Mouse (Mus musculus) layer of hippocampus, postnatal 10 days (tissue): ENCODE measurements around the gene Olfr917. TPM values are rescaled to one million over a fixed set of nuclear protein-coding genes. Genes with fewer than 3 reads are reported as not detected.

ENCODE experiments used
- DNase-seq, 2 experiments: peaks; one replicate each; pipeline ENCODE4 v3.0.0; 2021; ENCODE audit warnings: low spot score in 2 of 2
- long read RNA-seq: library from polyadenylated mRNA; stranded (forward); transcript quantifications from one replicate; pipeline ENCODE4 v2.0.0, GENCODE M21; 2023
- total RNA-seq, 2 experiments: library from RNA; stranded (reverse); gene quantifications; 2 replicates each; pipeline ENCODE4 v1.2.3; 2021

The Olfr917 gene
- total RNA-seq = not detected
- long read RNA-seq = 0 reads

GRCm38 (mm10) chr9:38665742-38666141 lies at the start of gene Olfr917:
Gene Olfr917 (minus strand): TSS chr9:38665842.
- no peak for DNase-seq

- no peak for DNase-seq
Measured at GRCm38 (mm10) chr9:38674501-38674900, 8.9 kb upstream of the Olfr917 start, which contains the start of gene Olfr918. Gene Olfr918 (minus strand): TSS chr9:38674601.

- no peak for DNase-seq
Measured at GRCm38 (mm10) chr9:38672887-38673286, 7.2 kb upstream of the Olfr917 start.

- no peak for DNase-seq
Measured at GRCm38 (mm10) chr9:38659775-38660174, 5.9 kb downstream of the Olfr917 start, which contains the start of gene Olfr916. Gene Olfr916 (minus strand): TSS chr9:38659875.

- DNase-seq = no peak
Measured at GRCm38 (mm10) chr9:38632406-38632805, 33.2 kb downstream of the Olfr917 start.

Other genes with a start within 250 kb of the Olfr917 start
- gene Olfr901, start 236.4 kb downstream of the Olfr917 start, total RNA-seq = not detected
- gene Olfr902, start 218.2 kb downstream of the Olfr917 start, total RNA-seq = not detected
- not detected for gene Olfr904, start 202.7 kb downstream of the Olfr917 start, total RNA-seq
- under 1 TPM in 1 of 2 experiments, not detected in 1; 0.07 TPM for gene Olfr905, start 194.7 kb downstream of the Olfr917 start, total RNA-seq
- not detected for gene Olfr906, start 178.8 kb downstream of the Olfr917 start, total RNA-seq
- gene Olfr907, start 170.0 kb downstream of the Olfr917 start, total RNA-seq = not detected
- not detected for gene Olfr911-ps1, start 144.3 kb downstream of the Olfr917 start, total RNA-seq
- gene Olfr910, start 128.0 kb downstream of the Olfr917 start, total RNA-seq = not detected
- gene Olfr912, start 85.7 kb downstream of the Olfr917 start, total RNA-seq = not detected
- gene Olfr913, start 73.1 kb downstream of the Olfr917 start, total RNA-seq = not detected
- gene Olfr914, start 60.7 kb downstream of the Olfr917 start, total RNA-seq = not detected
- gene Olfr916, start 6.0 kb downstream of the Olfr917 start, total RNA-seq = not detected
- gene Olfr918, start 8.8 kb upstream of the Olfr917 start, total RNA-seq = not detected
- not detected for gene Olfr919, start 37.8 kb upstream of the Olfr917 start, total RNA-seq
- gene Vwa5a, start 52.4 kb upstream of the Olfr917 start, total RNA-seq = 10 to 100 TPM in 1 of 2 experiments, 1 to 10 TPM in 1; 9.3 to 12.0 TPM
- not detected for gene Olfr920, start 86.5 kb upstream of the Olfr917 start, total RNA-seq
- not detected for gene Olfr921, start 107.2 kb upstream of the Olfr917 start, total RNA-seq
- not detected for gene Olfr922, start 148.8 kb upstream of the Olfr917 start, total RNA-seq
- gene Olfr923, start 160.7 kb upstream of the Olfr917 start, total RNA-seq = not detected
- not detected for gene Olfr924, start 178.6 kb upstream of the Olfr917 start, total RNA-seq
- gene Olfr26, start 189.2 kb upstream of the Olfr917 start, total RNA-seq = not detected
- not detected for gene Olfr926, start 211.3 kb upstream of the Olfr917 start, total RNA-seq